Mouse (Mus musculus) CH12.LX (cell line): ENCODE data around the gene Svs5.

Experiments
- BHLHE40 ChIP-seq: IDR thresholded peaks from 2 replicates; pipeline ENCODE4 v1.6.1; 2011; ENCODE audit warnings: mild to moderate bottlenecking, low read depth, low read length, improper control_type of control experiment
- CTCF ChIP-seq, 2 experiments: IDR thresholded peaks in 1 of 2; conservative IDR thresholded peaks in 1 of 2; 2 replicates each; pipeline ENCODE4 v1.5.1; 2011 to 2012; ENCODE audit warnings: low read depth in 2 of 2, low read length in 2 of 2, improper control_type of control experiment in 1 of 2, inconsistent platforms in 1 of 2, mild to moderate bottlenecking in 1 of 2, moderate library complexity in 1 of 2
- HCFC1 ChIP-seq: IDR thresholded peaks from 2 replicates; pipeline ENCODE4 v1.6.1; 2012; ENCODE audit warnings: low read depth, mild to moderate bottlenecking, inconsistent platforms, low read length, improper control_type of control experiment
- JUND ChIP-seq: conservative IDR thresholded peaks from 2 replicates; pipeline ENCODE4 v1.6.1; 2011; ENCODE audit warnings: low read depth, low read length, improper control_type of control experiment
- KAT2A ChIP-seq: IDR thresholded peaks from 2 replicates; pipeline ENCODE4 v1.6.1; 2012; ENCODE audit warnings: low read length, improper control_type of control experiment, inconsistent platforms; ENCODE audit not compliant: insufficient replicate concordance
- POLR2A ChIP-seq: IDR thresholded peaks from 2 replicates; pipeline ENCODE4 v1.6.1; 2011; ENCODE audit warnings: low read depth, mild to moderate bottlenecking, improper control_type of control experiment, low read length
- POLR2AphosphoS2 ChIP-seq: IDR thresholded peaks from 2 replicates; pipeline ENCODE4 v1.6.1; 2011; ENCODE audit warnings: low read depth, low read length, improper control_type of control experiment
- RAD21 ChIP-seq: IDR thresholded peaks from 2 replicates; pipeline ENCODE4 v1.6.1; 2011; ENCODE audit warnings: low read depth, mild to moderate bottlenecking, low read length, improper control_type of control experiment, moderate library complexity
- USF1 ChIP-seq: IDR thresholded peaks from 2 replicates; pipeline ENCODE4 v1.6.1; 2014; ENCODE audit warnings: low read depth, mild to moderate bottlenecking, inconsistent platforms, low read length, improper control_type of control experiment
- USF2 ChIP-seq: conservative IDR thresholded peaks from 2 replicates; pipeline ENCODE4 v1.6.1; 2011; ENCODE audit warnings: low read depth, low read length, improper control_type of control experiment

GRCm38 (mm10) chr2:164359668-164360067 lies 27.1 kb downstream of the Svs5 start:
- TF ChIP-seq POLR2A, result no peak
- TF ChIP-seq USF2, result no peak
- no peak for TF ChIP-seq CTCF (conservative IDR thresholded peaks at IDR 0.05 in 1 of 2, IDR thresholded peaks at IDR 0.05 in 1 of 2; ENCODE audit: low read depth in 2 of 2, low read length in 2 of 2)
- TF ChIP-seq HCFC1, result no peak
- TF ChIP-seq POLR2AphosphoS2, result no peak
- TF ChIP-seq KAT2A, result no peak
- no peak for TF ChIP-seq USF1
- TF ChIP-seq JUND, result no peak
- no peak for TF ChIP-seq BHLHE40
- TF ChIP-seq RAD21, result no peak
